ENCODE assay signal across 21 mouse cellular contexts in the genomic region with DNA sequence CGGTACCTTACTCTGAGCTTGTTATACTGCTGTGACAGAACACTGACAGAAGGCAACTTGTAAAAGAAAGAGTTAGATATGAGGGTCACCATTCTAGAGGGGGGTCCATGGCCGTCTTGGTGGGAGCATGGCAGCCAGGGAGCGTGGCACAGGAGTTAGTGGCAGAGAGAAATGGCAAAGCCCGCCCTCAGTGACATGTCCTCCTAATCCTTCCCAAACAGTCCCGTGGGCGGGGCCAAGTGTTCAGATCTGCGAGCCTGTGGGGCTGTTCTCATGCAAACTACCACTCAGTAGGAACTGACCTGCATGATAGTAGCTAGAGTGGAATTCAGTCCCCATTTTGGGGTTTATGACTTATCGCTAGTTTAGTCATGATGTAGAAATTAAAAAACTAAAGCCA.
"Had no signal": no experiment of that assay in that cellular context is flagged by ENCODE, and none has a peak within 500 bp of the region (broad histone marks: within the 10 kb centered on the region; RNA-seq: fewer than 3 reads in every experiment).

No protein-coding gene starts in this region.

- H3K4me3 ChIP-seq: lung, embryonic 15.5 days; megakaryocyte, embryonic 14.5 days; midbrain, embryonic 12.5 days; myocyte; neural tube, embryonic 13.5 days; neural tube, embryonic 15.5 days had no signal

- H3K27ac ChIP-seq: lung, embryonic 15.5 days; macrophage; midbrain, embryonic 12.5 days; neural tube, embryonic 13.5 days; neural tube, embryonic 15.5 days had no signal

- H3K27me3 ChIP-seq: lung, embryonic 15.5 days; megakaryocyte, embryonic 14.5 days; midbrain, embryonic 12.5 days; neural tube, embryonic 13.5 days; neural tube, embryonic 15.5 days had no signal

- ATAC-seq: lung, postnatal 0 days; midbrain, embryonic 16.5 days had no signal

- H3K9ac ChIP-seq: lung, embryonic 15.5 days; midbrain, embryonic 12.5 days; neural tube, embryonic 13.5 days; neural tube, embryonic 15.5 days had no signal

- H3K4me1 ChIP-seq: lung, embryonic 15.5 days; midbrain, embryonic 12.5 days; neural tube, embryonic 13.5 days; neural tube, embryonic 15.5 days had no signal

- H3K4me2 ChIP-seq: lung, embryonic 15.5 days; midbrain, embryonic 12.5 days; neural tube, embryonic 13.5 days; neural tube, embryonic 15.5 days had no signal

- DNase-seq: lung, adult 2 months; lung, postnatal 14 days; lung, postnatal 36 days; midbrain, embryonic 14.5 days; retina, postnatal 1 day; right cerebral cortex, adult 18-20 months; right cerebral cortex, postnatal 25 days; right cerebral cortex, postnatal 4 days; spleen, adult 18-20 months; thymus, adult 18-20 months; thymus, postnatal 14 days; thymus, postnatal 36 days had no signal

- H3K9me3 ChIP-seq: lung, embryonic 15.5 days; midbrain, embryonic 12.5 days; neural tube, embryonic 13.5 days; neural tube, embryonic 15.5 days had no signal
